Mouse (Mus musculus) kidney, embryonic 14.5 days (tissue): ENCODE data around the gene Ccdc13. TPM values are rescaled to one million over a fixed set of nuclear protein-coding genes. Genes with fewer than 3 reads are reported as not detected.

Experiments used
- ATAC-seq: fragments of 200-750 bp; cut with Nextera tagmentation; 2 replicates; pipeline ENCODE4 v1.8.0; 2017; ENCODE audit warnings: moderate number of reproducible peaks, mild to moderate bottlenecking, moderate TSS enrichment, moderate library complexity; ENCODE audit not compliant: low FRiP score, low TSS enrichment
- H3K27ac ChIP-seq: fragments of 300-500 bp; sonication (generic); 2 replicates; pipeline ENCODE4 v1.5.1; 2014; ENCODE audit warnings: low read depth, mild to moderate bottlenecking, low read length, moderate library complexity, mixed read lengths
- H3K27me3 ChIP-seq: fragments of 300-500 bp; sonication (generic); 2 replicates; pipeline ENCODE4 v1.6.1; 2014; ENCODE audit warnings: mild to moderate bottlenecking, low read length; ENCODE audit not compliant: control insufficient read depth, insufficient read depth
- H3K36me3 ChIP-seq: fragments of 300-500 bp; sonication (generic); 2 replicates; pipeline ENCODE4 v1.6.1; 2014; ENCODE audit warnings: low read length, mixed read lengths; ENCODE audit not compliant: control insufficient read depth, insufficient read depth
- H3K4me1 ChIP-seq: fragments of 300-500 bp; sonication (generic); 2 replicates; pipeline ENCODE4 v1.6.1; 2014; ENCODE audit warnings: low read length, mixed read lengths; ENCODE audit not compliant: control insufficient read depth, insufficient read depth
- H3K4me2 ChIP-seq: fragments of 300-500 bp; sonication (generic); replicated peaks from 2 replicates; pipeline ENCODE4 v1.6.1; 2014; ENCODE audit warnings: low read depth, mild to moderate bottlenecking, low read length
- H3K4me3 ChIP-seq: fragments of 300-500 bp; sonication (generic); 2 replicates; pipeline ENCODE4 v1.5.1; 2014; ENCODE audit warnings: mild to moderate bottlenecking, low read length
- H3K9ac ChIP-seq: fragments of 300-500 bp; sonication (generic); 2 replicates; pipeline ENCODE4 v1.6.1; 2014; ENCODE audit warnings: low read depth, mild to moderate bottlenecking, low read length, moderate library complexity
- H3K9me3 ChIP-seq: fragments of 300-500 bp; sonication (generic); 2 replicates; pipeline ENCODE4 v1.6.1; 2016; ENCODE audit warnings: low read length; ENCODE audit not compliant: control insufficient read depth
- WGBS: fragments of 180-500 bp; shearing (Covaris S2); extraction: QIAGEN DNeasy Blood & Tissue Kit; methylation state at CpG from one replicate; pipeline ENCODE4 v1.1.7; 2014; 5-methylcytosine and 5-hydroxymethylcytosine counted together
- polyA plus RNA-seq: library from polyadenylated mRNA; unstranded; fragments of >200 nt; fragmentation: Nextera tagmentation; extraction: Ambion mirVana; gene quantifications from 2 replicates; pipeline ENCODE4 v1.2.1, GENCODE M21; 2014

Gene Ccdc13
- polyA plus RNA-seq, 1 experiment from 2014 or later = 0.16 TPM

DNA sequence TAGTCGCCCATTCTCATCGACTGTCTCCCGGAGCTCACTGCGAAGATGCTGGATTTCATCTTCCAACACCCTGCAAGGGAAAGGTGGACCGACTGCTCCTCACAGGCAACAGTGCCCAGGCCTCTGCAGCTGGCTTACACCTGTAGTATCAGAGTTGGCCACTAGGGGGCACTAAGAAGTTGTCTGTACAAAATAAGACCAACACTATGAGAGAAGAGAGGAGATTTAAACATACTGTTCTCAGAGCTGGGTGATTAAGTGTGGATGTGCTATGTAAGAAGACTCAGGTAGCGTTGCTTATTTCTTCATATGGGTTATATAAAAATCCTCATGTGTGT lies 8.3 kb downstream of the Ccdc13 start:
- 31% methylated on average over 6 of the region's 6 CpGs for WGBS
- Histone ChIP-seq H3K9ac (no peak overlapping the region), H3K9me3 (no peaks in the 10 kb centered on the region), H3K4me3 (no peak overlapping the region), H3K4me1 (no peaks in the 10 kb centered on the region), H3K27me3 (no peaks in the 10 kb centered on the region), H3K4me2 (no peak overlapping the region), H3K27ac (no peak overlapping the region), H3K36me3 (no peaks in the 10 kb centered on the region)
- peak; percentile 22; the same call in 1 of the 2 replicates for ATAC-seq

DNA sequence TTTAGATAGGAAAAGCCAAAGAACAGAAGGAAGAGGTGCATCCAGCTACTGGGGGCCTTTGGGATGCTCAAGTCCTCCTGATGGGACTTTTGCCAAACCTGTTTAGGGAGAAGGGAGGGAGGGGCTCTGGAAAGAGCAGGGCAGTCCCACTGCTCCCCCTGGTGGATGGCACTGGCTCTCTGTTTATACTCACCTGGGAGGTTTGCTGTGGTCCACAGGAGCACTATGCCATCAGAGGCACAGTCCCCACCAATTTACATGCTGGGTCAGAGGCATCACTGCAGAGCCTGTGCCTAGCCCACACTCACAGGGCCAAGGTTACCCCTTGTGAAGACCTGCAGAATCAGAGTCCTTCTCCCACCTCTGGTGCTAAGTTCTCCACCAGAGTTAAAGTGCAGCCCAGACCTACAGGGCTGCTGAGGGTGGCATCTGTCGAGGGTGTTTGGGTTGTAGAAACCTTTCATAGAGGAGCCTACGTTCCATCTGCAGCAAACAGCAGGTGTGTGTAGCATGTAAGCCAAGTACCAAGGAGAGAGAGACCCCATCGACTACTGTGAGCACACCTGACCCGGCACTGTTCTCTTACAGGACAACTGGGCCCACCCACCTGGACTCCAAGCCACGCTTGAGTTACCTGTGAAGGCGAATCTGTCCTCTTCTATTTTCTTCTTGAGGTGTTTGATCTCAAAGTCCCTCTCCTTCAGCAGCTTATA lies 8.9 kb downstream of the Ccdc13 start:
- ATAC-seq = no peak
- H3K4me3 ChIP-seq = no peak overlapping the region
- no peaks in the 10 kb centered on the region for H3K27me3 ChIP-seq
- no peaks in the 10 kb centered on the region for H3K4me1 ChIP-seq
- H3K4me2 ChIP-seq = no peak overlapping the region
- no peaks in the 10 kb centered on the region for H3K9me3 ChIP-seq
- no peak overlapping the region for H3K9ac ChIP-seq
- H3K36me3 ChIP-seq = no peaks in the 10 kb centered on the region
- 83% methylated on average over 6 of the region's 6 CpGs for WGBS
- no peak overlapping the region for H3K27ac ChIP-seq

DNA sequence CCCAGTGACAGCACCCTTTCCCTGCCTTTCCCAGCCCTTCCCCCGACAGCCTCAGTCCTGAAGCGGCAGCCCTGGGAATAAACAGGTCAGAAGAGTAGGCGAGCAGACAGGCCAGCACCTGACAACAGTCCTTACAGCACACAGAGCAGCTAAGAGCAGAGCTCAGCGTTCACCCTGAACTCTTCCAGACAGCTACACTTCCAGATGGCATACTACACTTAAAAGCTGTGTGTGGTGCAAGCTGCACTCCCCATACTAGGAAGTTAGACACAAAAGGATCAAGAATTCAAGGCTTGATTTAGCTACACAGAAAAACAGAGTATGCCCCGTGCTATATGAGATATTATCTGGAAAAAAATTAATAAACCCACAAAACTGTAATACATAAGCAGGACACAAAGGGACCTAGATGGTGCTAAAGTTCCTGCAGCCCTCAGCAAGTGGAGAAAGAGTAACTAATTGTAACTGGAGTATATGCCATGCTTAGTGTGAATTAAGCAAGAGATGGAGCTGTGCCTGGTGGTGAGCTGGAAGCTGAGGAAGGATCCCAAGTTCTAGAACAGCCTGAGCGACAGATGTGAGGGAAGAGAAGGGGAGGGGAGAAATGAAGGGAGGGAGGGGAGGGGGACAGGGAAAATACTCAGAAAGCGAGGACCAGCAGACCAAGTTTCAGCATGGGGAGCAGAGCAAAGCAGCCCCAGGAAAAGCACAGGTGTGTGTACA lies 9.8 kb downstream of the Ccdc13 start:
- no peak overlapping the region for H3K4me3 ChIP-seq
- no peaks in the 10 kb centered on the region for H3K4me1 ChIP-seq
- no peak for ATAC-seq
- no peaks in the 10 kb centered on the region for H3K9me3 ChIP-seq
- no peaks in the 10 kb centered on the region for H3K27me3 ChIP-seq
- H3K27ac ChIP-seq = no peak overlapping the region
- no peak overlapping the region for H3K4me2 ChIP-seq
- H3K36me3 ChIP-seq = no peaks in the 10 kb centered on the region
- WGBS = 67% methylated on average over 7 of the region's 7 CpGs
- H3K9ac ChIP-seq = no peak overlapping the region

DNA sequence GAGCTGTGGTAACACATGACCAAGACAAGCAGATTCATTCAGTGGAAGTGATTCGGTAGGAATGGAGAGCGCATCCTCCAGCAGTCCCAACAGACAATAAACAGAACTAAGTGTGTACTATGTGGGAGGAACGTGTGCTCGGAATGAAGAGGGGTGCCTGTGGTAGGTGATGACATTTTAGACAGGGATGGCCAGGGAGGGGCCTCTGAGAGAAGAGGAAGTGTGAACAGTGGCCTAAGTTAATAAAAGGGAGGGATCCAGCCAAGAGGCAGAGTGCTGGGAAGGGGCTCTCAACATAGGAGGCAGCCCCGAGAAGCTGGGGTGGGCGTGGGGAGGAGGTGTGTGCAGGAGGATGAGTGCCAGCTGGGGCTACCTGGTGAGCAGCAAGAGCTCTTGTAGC lies 10.9 kb downstream of the Ccdc13 start:
- no peak overlapping the region for H3K4me2 ChIP-seq
- no peak overlapping the region for H3K27ac ChIP-seq
- no peak for ATAC-seq
- WGBS = 72% methylated on average over 6 of the region's 6 CpGs
- H3K4me1 ChIP-seq = no peaks in the 10 kb centered on the region
- H3K4me3 ChIP-seq = no peak overlapping the region
- H3K27me3 ChIP-seq = no peaks in the 10 kb centered on the region
- H3K9ac ChIP-seq = no peak overlapping the region
- no peaks in the 10 kb centered on the region for H3K36me3 ChIP-seq
- no peaks in the 10 kb centered on the region for H3K9me3 ChIP-seq

- ATAC-seq = no peak
- no peak overlapping the region for H3K4me3 ChIP-seq
- no peak overlapping the region for H3K9ac ChIP-seq
- no peaks in the 10 kb centered on the region for H3K9me3 ChIP-seq
- H3K27ac ChIP-seq = no peak overlapping the region
- no peaks in the 10 kb centered on the region for H3K27me3 ChIP-seq
- no peaks in the 10 kb centered on the region for H3K36me3 ChIP-seq
- H3K4me1 ChIP-seq = no peaks in the 10 kb centered on the region
- 91% methylated on average over 3 of the region's 3 CpGs for WGBS
- no peak overlapping the region for H3K4me2 ChIP-seq
Observed at GRCm38 (mm10) chr9:121826356-121826755, 12.9 kb downstream of the Ccdc13 start.

DNA sequence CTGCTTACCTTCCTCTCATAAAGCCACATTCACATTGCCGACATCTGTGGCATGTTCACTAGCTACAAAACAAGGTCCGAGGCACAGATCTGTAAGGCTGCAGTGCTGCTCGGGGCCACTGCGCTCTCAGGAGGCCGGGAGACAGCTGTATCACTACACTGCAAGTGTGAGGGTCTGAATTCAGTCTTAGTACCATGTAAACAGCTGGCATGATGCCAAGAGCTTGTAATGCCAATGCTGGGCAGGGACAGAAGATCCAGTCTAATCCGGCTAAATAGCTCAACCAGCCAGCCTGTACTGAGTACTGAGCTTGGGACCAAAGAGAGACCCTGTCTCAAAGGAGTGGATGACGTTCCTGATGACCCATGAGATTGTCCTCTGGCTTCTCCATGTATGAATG lies 15.3 kb downstream of the Ccdc13 start:
- Histone ChIP-seq H3K27ac (no peak overlapping the region), H3K9ac (no peak overlapping the region), H3K4me1 (no peaks in the 10 kb centered on the region), H3K4me2 (no peak overlapping the region), H3K27me3 (no peaks in the 10 kb centered on the region), H3K36me3 (no peaks in the 10 kb centered on the region), H3K9me3 (no peaks in the 10 kb centered on the region), H3K4me3 (no peak overlapping the region)
- WGBS = 83% methylated on average over 7 of the region's 7 CpGs
- ATAC-seq = no peak

GRCm38 (mm10) chr9:121823051-121823450 lies 16.2 kb downstream of the Ccdc13 start:
- H3K27me3 ChIP-seq = no peaks in the 10 kb centered on the region
- H3K4me1 ChIP-seq = no peaks in the 10 kb centered on the region
- no peaks in the 10 kb centered on the region for H3K9me3 ChIP-seq
- 91% methylated on average over 1 of the region's 1 CpGs for WGBS
- no peak overlapping the region for H3K9ac ChIP-seq
- ATAC-seq = 0 out of 2 replicates have a peak, but pooled peaks have one; percentile 4
- H3K36me3 ChIP-seq = no peaks in the 10 kb centered on the region
- no peak overlapping the region for H3K27ac ChIP-seq
- no peak overlapping the region for H3K4me3 ChIP-seq
- H3K4me2 ChIP-seq = no peak overlapping the region

DNA sequence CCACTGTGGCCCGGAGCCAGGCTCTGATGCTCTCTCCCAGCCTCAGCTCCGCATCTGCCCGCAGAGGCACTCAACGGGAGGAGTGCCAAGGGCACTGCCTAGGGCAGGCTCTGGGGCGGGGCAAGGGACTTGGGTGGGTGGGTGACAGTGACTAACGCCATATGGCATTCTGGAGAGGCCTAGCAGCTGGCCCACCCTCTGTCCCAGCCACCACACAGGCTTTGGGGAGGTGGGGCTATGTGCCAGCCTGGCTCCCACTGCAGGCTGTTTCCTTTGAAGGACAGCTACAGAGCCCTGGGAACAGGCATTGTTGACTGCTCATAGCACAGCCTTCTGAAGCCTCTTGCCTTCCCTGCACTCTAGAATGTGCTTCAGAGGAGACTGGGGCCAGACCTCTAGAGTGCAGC lies 16.7 kb downstream of the Ccdc13 start:
- WGBS = 67% methylated on average over 6 of the region's 6 CpGs
- Histone ChIP-seq H3K9me3 (no peaks in the 10 kb centered on the region), H3K4me3 (no peak overlapping the region), H3K9ac (no peak overlapping the region), H3K36me3 (no peaks in the 10 kb centered on the region), H3K27ac (no peak overlapping the region), H3K27me3 (no peaks in the 10 kb centered on the region), H3K4me1 (no peaks in the 10 kb centered on the region), H3K4me2 (no peak overlapping the region)
- 0 out of 2 replicates have a peak, but pooled peaks have one; percentile 20 for ATAC-seq

GRCm38 (mm10) chr9:121820765-121821164 lies 18.5 kb downstream of the Ccdc13 start:
- ATAC-seq = no peak
- WGBS = 67% methylated on average over 5 of the region's 5 CpGs

More at GRCm38 (mm10) chr9:121820765-121821164, 18.5 kb downstream of the Ccdc13 start:
- Histone ChIP-seq H3K27ac (no peak overlapping the region), H3K9ac (no peak overlapping the region), H3K4me2 (no peak overlapping the region), H3K9me3 (no peaks in the 10 kb centered on the region), H3K36me3 (no peaks in the 10 kb centered on the region), H3K4me3 (no peak overlapping the region), H3K4me1 (no peaks in the 10 kb centered on the region), H3K27me3 (no peaks in the 10 kb centered on the region)
